Comparison of ENCODE assay signal across 24 mouse cellular contexts in the genomic region with DNA sequence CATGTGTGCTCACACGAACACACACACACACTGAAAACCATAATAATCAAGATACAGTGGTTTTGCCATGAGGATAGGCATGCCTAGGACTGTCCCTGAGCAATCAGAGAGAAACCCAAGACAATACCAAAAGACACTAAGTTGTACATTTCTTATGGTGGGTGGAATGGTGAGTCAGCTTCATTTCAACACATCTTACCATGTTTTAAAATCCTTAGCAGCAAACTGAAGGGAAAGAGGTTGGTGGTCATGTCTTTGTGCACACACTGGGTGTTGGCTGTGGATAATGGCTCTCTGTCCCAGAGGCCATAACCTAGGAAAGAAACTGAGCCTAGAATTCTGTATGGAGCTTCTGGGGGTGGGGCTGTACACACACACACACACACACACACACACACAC. TPM values are rescaled to one million over a fixed set of nuclear protein-coding genes. Genes with fewer than 3 reads are reported as not detected.
DNase-seq lines count a peak whose midpoint lies in the region; TF ChIP-seq lines count a peak whose summit lies in the region.
"Had no signal": no experiment of that assay in that cellular context is flagged by ENCODE, and none has a peak within 500 bp of the region (broad histone marks: within the 10 kb centered on the region; RNA-seq: fewer than 3 reads in every experiment).

No protein-coding gene starts in this region.

- H3K27ac ChIP-seq in left cerebral cortex, adult 2 months: peak overlapping the region; percentile 71
- peak overlapping the region; percentile 85 for H3K27ac ChIP-seq in cortical plate, adult 2 months (ENCODE audit: insufficient read depth, low read length)
- peak overlapping the region; percentile 83 for H3K27ac ChIP-seq in olfactory bulb, adult 2 months (ENCODE audit: insufficient read depth, low read depth, low read length)
- H3K27ac ChIP-seq: embryonic facial prominence, embryonic 15.5 days; forebrain, embryonic 10.5 days; heart, embryonic 15.5 days; layer of hippocampus, adult 2 months; limb, embryonic 13.5 days; liver, embryonic 13.5 days; midbrain, embryonic 15.5 days; neural tube, embryonic 12.5 days had no signal

- H3K4me1 ChIP-seq in cortical plate, adult 2 months (ENCODE audit: control insufficient read depth, insufficient read depth, low read length): peaks cover 28% of the 10 kb centered on the region
- peaks cover 57% of the 10 kb centered on the region for H3K4me1 ChIP-seq in olfactory bulb, adult 2 months (ENCODE audit: control insufficient read depth, insufficient read depth, low read length)
- H3K4me1 ChIP-seq: embryonic facial prominence, embryonic 15.5 days; liver, embryonic 13.5 days had no signal

- DNase-seq in left cerebral cortex, adult 2 months (ENCODE audit: extremely low spot score in 1 of 2, low spot score in 2 of 2): no peak
- DNase-seq in left cerebral cortex, postnatal 10 days (ENCODE audit: extremely low spot score in 1 of 2, low spot score in 2 of 2): no peak
- DNase-seq in Muller cell, postnatal 12 days (ENCODE audit: inconsistent ontology term): peak; percentile 7
- DNase-seq in cerebellum, postnatal 36 days: no peak
- DNase-seq in liver: no peak
- DNase-seq: adrenal gland, postnatal 14 days; cerebellum, adult 8-10 months; gastrocnemius, postnatal 36 days; kidney, adult 8-10 months; kidney, postnatal 14 days; liver, embryonic 13.5 days; lung, adult 2 months; right cerebral cortex, postnatal 4 days had no signal

- WGBS in olfactory bulb, adult 2 months: 82% methylated on average over 1 of the region's 1 CpGs

- H3K4me3 ChIP-seq in left cerebral cortex, adult 2 months: no peak overlapping the region
- H3K4me3 ChIP-seq in cortical plate, adult 2 months (ENCODE audit: insufficient read depth, low read length): no peak overlapping the region
- no peak overlapping the region for H3K4me3 ChIP-seq in olfactory bulb, adult 2 months (ENCODE audit: insufficient read depth, low read depth, low read length)
- H3K4me3 ChIP-seq: embryonic facial prominence, embryonic 15.5 days; forebrain, embryonic 10.5 days; heart, embryonic 15.5 days; layer of hippocampus, adult 2 months; limb, embryonic 13.5 days; liver, embryonic 13.5 days; megakaryocyte, embryonic 14.5 days; midbrain, embryonic 15.5 days; neural tube, embryonic 12.5 days had no signal

- TF ChIP-seq CTCF in left cerebral cortex, adult 2 months (IDR thresholded peaks at IDR 0.05): no peak
- no peak for TF ChIP-seq CTCF in cortical plate, adult 2 months (IDR thresholded peaks at IDR 0.05; ENCODE audit: extremely low read depth, insufficient read depth, low read length)
- no peak for TF ChIP-seq CTCF in olfactory bulb, adult 2 months (IDR thresholded peaks at IDR 0.05; ENCODE audit: insufficient read depth, low read depth, low read length)

- no peak for TF ChIP-seq POLR2A in cortical plate, adult 2 months (IDR thresholded peaks at IDR 0.05; ENCODE audit: extremely low read depth, insufficient read depth, low read length)
- no peak for TF ChIP-seq POLR2A in olfactory bulb, adult 2 months (IDR thresholded peaks at IDR 0.05; ENCODE audit: insufficient read depth, low read depth, low read length)

- intact Hi-C loops in left cerebral cortex, adult 2 months (cut with DNase I): no loop called here
- intact Hi-C loops in left cerebral cortex, postnatal 10 days (cut with DNase I): no loop called here

RNA-seq across cellular contexts. Expression of gene Rasgef1c, which starts 32.2 kb away (rescaled TPM):
- 10 to 100 TPM; 35.3 to 39.5 TPM for total RNA-seq in left cerebral cortex, adult 2 months (2021)
- 10 to 100 TPM; 17.5 to 20.2 TPM for total RNA-seq in left cerebral cortex, postnatal 10 days (2021)
- 38.6 and 38.8 TPM in 2 replicates for polyA plus RNA-seq in cortical plate, adult 2 months (2012; rRNA removed)
- not detected in 2 replicates for polyA plus RNA-seq in olfactory bulb, adult 2 months (2012; ENCODE audit: insufficient read depth, insufficient read length, low replicate concordance, missing spikeins)
- polyA plus RNA-seq: C2C12; liver, embryonic 13.5 days had no signal
